Mouse (Mus musculus) frontal cortex, postnatal 25 days (tissue): Measurements from ENCODE around the gene Srgap1.

Experiments used
- DNase-seq, 2 experiments: peaks; one replicate each; pipeline ENCODE4 v3.0.0; 2022; ENCODE audit warnings: low spot score in 2 of 2

The Srgap1 gene

DNA sequence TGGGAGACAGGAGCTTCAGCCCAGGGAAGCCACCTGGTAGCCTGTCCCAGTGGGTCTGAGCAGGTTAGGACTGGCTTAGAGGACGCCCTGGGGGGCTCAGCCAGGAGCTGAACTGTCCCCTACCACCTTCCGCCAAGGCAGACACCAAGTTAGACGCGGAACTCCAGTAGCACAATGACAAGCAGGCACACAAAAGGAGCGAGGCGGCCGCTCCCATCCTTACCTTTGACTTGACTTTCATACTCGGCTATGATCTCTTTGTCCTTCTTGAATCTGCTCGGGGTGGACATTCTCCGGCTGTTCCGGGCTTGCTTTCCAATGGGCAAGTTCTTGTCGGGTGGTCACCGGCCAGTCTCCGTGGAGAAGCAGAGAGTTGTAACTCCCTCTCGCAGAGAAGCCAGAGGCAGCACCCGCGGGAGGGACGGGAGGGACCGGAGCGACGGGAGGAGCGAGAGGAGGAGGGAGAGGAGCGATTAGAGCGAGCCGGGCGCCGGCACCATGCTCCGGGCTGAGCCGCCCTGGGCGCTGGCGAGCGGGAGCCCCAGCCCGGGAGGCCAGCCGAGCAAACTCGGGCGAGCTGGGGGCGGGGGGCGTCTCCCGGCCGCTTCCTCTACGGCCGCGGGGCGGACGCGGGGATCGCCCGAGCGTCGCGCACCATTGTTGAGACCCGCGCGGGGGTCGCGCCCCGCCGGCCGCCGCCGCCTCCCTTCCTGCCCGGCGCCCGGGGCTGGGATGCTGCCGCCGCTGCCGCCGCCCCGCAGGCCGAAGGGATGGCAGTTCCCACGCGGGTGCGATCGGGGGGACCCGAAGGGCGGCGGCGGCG, at the start of gene Srgap1:
TSS of gene Srgap1 (minus strand) at position 412 of the 823 bp plus-strand sequence.
- DNase-seq: peak; percentile 15 to 26

DNA sequence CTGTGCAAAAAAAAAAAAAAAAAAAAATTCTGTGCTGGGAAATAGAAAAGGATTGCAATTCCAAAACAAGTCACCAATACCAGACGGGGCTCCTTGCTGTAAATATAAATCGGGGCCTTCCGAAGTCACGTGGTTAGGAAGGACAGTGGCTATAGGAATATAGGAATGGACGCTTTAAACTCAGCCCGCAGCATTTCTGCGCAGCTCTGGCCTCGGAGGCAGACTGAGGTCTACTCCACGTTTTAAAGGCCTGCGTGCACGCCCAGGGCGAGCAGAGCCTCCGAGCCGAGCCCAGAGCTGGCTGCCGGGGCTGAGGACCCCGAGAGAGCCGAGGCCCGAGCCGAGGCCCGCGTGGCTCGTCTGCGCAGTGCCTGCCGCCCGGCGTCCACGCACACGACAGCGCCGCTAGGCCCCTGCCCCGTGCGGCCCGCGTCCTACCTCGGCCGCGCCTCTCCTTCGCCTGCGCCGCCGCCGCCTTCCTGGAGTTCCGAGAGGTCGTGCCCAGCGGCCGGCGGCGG, 49.4 kb upstream of the Srgap1 start:
- DNase-seq: peak in 1 of 2 experiments; percentile 32

DNA sequence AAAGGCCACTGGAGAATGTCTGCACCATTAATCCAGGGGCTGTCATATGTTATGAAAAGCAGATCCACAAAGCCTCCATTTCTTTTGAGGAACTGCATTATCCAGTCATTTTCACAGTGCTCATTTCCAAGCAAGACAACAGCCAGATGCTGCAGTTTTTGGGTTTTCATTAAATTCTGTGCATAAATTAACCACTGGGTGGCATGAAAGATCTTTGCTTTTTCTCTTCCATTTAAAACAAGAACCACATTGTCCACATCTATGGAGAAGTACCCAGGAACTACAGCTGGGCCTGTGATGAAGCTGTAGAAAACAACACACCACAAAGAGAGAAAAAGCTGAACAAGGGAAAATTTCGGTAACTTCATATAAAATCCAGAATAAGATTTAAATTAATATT, 43.4 kb upstream of the Srgap1 start:
- no peak for DNase-seq

DNA sequence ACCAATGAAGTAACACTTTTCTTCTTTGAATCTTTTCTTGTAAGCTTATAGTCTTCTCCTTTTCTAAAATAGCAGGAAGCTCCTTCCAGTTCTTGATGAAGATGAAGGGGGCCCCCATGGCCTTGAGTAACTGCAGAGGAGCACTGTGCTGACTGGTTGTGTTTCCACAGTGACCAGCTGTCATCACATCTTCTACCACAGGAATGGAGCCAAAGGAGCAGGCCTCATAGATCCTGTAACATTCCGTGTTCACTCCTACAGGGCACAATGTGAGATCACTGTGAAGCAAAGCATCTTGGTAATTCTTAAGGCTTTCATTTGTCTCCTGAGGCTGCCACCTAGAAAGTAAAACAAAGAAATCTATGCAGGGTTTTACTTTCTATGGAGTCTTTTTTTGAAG, 34.2 kb upstream of the Srgap1 start:
- no peak for DNase-seq

DNA sequence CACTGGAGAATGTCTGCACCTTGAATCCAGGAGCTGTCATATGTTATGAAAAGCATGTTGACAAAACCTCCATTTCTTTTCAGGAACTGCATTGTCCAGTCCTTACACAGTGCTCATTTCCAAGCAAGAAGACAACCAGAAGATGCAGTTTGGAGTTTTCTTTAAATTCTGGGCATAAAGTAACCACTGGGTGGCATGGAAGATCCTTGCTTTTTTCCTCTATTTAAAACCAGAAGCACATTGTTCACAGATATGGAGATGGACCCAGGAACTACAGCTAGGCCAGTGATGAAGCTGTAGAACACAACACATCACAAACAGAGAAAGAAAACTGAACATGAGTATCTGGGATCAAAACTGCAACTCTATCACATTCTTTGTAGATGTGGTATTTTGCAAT, 22.0 kb upstream of the Srgap1 start:
- no peak for DNase-seq

DNA sequence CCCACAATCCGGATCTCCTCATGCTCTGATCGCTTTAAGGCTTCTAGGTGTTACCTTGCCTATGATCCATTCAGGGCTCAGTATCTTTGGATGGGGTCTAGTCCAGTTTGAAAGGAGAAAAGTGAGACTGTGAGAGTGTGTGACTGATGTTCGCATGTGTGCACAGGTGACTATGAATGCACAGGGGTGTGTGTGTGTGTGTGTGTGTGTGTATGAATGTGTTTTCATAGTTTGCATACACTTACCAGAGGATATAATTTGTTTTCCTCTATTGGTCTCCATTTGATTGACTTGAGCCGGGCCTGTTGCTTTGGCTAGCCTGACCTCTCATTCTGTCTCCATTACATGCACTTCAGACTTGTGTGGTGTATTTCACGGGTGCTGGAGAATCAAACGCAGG, 8.7 kb upstream of the Srgap1 start:
- no peak for DNase-seq

DNA sequence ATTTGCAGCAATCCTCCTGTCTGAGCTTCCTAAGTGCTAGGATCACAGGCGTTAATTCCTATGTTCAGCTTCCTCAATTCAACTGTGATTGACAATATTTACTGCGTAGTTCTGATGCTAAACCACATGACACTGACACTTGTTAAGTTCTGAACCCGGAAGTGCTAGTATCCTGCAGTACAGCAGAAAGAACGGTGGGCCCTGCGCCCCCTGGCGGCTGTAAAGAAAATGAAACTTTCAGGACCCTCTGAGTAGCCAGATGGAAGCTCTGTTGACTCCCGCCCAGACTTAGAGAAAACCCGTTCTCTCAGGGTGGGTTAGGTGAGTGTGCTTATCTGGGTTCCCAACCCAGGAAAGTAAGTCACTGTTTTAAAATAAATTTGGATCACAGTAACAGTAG, 7.4 kb upstream of the Srgap1 start:
- DNase-seq: no peak

DNA sequence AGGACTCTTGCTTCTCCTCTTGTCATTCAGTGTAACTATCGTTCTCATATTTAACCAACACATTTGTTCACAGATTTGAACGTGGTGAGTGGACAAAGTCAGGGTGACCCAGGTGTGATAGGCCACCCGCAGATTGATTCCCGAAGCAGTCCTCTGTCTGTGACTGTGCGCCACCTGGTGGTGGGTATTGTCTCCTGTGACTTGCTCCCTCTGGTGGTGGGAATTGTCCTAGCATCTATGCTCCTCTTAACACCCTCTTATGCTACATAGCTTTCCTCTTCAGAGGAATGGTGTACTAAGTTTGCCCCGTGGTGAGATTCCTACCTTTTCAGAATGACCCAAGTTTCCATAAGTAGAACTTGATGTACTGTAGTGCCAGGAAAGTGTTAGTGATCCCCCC, 4.7 kb upstream of the Srgap1 start:
- peak; percentile 89 to 94 for DNase-seq

DNA sequence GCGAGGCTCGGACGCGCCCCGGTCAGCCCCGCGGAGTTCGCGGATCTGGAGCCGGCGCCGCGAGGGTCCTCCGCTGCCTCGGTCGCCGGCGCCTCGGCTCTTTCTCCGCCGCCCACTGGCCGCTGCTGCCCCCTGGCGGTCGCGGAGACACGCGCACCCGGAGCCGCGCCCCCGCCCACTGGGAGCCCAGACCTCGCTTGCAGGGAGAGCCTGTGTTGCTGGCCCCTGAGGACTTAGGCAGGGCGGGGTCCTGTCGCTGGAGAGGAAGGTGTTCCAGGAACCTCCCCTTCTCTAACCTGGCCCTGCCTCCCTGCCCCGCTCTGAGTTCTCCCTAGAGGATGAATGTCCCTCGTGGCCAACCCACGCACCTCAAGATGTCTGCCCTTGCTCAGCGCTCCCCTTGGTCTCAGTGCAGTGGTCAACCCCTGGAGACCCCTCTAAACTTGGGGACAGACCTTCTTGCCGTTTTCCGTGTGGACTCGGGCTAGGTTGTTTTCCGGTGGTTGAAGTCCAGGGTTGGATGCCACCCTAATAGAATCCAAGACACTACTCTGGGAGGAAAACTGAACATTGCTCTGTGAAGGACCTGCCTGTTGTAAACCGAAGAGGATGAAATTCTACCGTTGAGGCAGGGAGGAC, 731 bp upstream of the Srgap1 start:
- peak; percentile 72 to 76 for DNase-seq

DNA sequence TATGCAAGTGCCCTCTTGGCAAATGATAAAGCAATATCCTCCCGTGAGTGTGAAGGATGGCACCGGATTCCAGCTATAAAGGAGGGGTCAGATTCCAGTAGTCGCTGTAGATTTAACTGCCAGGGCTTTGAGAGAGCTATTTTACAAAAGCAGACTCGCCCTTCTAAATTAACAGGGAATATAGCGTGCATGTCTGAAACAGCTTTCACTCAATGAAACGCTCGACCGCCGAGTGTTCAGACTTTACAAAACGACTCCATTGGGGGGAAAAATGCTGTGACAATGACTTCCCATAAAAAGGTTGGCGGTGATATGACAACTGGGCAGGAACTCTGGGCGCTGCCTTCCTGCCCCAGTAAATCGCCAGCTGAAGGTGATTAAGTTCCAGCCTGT, 608 bp downstream of the Srgap1 start:
- DNase-seq: no peak

DNA sequence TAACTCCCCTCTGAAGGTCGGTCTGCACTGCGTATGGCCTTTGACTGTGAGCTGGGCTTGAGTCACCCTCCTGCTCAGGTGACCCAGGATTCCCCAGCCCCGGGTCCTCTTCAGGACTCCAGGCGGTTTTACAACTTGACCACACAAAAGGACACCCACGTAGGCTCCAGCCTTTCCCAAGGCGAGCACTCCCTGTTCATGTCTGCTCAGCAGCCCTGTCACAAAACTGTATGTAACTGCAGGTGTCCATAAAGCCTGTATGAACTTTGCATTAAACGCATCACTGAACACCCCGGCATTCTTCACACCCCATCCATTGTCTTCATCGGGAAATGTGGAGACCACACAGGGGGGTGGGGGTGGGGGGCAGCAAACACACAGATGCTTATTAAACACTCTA, 1.2 kb downstream of the Srgap1 start:
- no peak for DNase-seq

DNA sequence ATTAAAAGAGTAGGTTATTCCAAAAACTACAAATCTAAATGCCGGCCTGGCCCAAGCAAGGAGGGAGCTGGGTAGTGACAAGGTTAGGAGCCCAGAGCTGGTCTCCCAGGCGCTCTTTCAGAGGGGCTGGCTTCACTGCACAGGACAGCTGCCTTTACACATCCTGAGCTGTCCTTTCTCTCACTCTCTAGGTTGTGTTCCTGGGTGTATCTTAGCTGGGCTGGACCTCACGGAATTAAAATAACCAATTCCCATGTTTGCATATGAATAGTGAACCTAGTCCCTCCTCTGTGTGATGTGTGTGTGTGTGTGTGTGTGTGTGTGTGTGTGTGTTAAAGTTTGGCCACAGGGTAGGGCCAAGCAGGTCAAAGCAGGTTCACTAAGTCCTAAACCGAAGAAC, 2.2 kb downstream of the Srgap1 start:
- DNase-seq: no peak

DNA sequence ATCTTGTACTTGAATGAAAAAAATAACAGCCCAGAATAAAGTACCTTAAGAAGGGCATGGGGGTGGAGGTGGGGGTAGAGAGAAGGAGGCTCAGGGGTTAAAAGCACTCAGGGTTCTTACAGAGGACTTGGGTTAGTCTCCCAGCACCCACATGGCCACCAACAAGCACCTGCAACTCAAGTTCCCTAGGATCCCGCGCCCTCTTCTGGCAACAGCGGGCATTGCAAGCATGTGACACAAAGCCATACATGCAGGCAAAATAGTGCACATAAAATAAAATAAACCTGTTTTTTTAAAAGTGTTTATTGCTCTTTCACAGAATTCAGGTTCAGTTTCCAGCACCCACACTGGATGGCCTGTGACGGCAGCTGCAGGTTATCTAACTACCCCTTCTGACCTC, 6.7 kb downstream of the Srgap1 start:
- no peak for DNase-seq

DNA sequence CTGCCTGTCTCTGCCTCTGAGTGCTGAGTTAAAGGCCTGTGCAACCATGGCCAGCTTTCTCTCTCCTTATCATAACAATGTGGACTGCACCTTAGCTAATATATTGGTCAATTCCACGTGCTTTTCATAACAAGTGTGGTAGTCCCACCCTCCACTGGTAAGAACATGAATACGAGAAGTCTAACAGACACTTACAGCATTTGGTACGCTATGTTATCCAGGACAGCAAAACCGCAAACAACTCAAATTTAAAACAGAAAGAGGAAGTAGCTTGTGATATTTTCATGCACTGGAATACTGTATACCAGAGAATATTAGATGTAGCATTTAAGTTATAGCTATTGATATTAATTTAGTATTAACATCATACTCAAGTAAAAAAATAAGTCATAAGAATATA, 7.5 kb downstream of the Srgap1 start:
- no peak for DNase-seq

DNA sequence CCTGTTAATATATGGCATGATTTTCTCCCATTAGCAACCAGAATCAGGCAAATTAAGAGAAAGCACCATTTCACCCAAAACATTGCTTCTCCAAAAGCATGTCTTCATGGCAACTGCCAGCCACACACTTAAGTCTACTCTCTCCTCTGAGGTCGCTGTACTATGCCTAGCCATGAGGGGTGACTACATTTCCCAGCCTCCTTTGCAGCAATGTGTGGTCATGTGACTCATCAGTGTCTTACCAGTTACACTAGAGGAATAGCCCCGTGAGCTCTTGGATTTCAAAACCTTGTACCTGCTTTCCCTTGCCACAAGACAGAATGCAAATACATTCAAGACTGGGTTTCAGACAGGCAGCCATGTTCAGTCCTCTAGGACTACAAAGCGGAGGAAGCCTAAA, 8.6 kb downstream of the Srgap1 start:
- DNase-seq: no peak

DNA sequence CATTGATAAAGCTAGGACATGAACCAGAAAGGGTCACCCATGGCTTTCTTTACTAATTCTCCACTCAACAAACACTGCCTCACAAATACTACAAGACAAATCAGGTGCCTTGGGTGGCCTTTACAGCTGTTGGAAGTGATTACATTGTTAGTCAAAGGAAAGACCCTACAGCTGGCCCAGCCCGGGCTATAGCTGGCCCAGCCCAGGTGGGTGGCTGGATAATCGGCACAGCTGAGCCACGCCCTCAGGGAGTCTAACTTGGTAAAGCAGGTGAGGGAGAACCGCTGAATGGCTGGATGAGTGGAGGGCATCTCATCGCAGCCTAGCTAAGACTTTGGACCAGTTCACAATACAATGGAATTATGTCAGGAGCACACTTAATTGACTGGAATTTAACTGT, 13.8 kb downstream of the Srgap1 start:
- no peak for DNase-seq

DNA sequence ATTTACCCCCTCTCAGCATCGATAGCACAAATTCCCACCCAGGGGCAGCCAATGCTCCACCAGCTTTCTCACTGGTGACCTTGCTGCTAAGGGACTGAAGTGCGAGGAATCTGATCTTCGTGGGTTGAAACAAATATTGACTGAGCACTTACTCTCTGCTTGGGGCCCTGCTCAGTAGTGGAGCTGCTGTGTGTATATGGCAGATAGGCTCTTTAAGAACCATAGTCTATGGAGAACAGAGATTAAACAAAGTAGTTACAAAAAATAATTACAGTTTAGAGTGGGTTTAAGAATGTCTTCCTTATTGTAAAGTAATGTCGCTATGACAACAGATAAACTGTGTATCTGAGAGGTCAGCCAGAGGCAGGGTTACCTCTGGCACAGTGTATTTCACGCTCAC, 16.7 kb downstream of the Srgap1 start:
- no peak for DNase-seq

DNA sequence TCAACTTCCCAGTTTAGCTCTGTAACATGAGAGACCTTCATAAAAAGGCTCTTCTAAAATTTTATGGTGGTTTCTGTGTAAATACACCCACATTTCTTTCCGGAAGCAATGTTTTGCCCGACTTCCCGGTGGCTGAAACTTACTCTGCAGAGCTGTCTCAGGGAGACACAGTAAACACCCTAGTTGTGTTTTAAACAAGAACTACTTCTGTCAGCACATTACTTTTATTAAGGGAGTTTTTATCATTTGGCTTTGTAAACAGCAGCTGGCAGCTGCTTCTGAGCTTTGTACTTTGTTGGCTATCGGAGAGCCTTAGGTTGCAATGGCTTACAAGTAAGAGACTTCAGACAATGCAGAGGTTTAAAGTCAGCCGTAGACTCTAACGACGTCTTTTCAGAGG, 17.4 kb downstream of the Srgap1 start:
- no peak for DNase-seq

DNA sequence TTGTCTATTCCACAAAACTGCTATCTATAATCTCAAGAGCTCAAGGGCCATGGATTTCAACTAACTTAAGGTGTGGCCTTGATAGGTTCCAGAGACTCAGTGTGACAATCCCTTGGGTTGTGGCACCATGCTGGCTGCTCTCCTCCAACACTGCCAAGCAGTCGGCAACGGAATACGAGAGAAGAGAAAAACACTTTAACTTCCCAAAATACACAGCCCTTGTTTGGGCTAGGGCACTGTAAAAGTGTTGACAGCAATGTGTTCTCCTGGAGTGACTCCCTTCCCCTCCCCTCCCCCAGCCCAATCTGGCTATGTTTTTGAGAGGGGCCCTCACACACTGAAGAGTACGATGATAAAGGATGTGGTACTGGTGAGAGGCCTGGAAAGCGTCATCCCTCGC, 21.9 kb downstream of the Srgap1 start:
- DNase-seq: no peak

DNA sequence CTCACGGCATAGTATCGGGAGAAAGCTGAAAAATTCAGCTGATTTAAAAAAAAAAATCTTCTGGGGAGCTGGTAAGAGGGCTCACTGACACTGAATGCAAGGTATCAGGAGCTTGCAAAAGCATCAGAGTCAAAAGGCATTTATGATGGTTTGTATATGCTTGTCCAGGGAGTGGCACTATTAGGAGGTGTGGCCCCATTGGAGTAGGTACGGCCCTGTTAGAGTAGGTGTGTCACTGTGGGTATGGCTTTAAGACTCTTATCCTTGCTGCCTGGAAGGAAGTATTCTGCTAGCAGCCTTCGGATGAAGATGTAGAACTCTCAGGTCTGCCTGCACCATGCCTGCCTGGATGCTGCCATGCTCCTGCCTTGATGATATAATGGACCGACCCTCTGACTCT, 26.2 kb downstream of the Srgap1 start:
- no peak for DNase-seq

DNA sequence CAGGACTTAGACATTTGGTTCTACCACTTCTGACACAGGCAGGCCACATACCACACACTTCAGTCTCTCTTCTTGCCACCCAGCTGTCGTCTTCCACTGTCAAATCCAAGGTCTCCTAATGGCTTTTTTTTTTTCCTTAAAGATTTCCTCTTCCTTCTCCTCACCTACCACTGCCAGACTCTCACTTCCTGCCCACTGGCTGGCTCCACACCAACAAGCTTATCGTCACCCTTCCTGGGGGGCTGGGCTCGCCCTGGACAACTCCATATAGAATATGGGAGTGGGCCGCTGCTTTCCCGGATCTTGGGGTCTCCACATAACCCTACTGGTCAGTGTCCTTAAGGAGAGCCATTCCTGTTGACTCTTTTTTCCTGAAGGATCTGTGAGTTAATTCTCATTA, 26.9 kb downstream of the Srgap1 start:
- DNase-seq: no peak

DNA sequence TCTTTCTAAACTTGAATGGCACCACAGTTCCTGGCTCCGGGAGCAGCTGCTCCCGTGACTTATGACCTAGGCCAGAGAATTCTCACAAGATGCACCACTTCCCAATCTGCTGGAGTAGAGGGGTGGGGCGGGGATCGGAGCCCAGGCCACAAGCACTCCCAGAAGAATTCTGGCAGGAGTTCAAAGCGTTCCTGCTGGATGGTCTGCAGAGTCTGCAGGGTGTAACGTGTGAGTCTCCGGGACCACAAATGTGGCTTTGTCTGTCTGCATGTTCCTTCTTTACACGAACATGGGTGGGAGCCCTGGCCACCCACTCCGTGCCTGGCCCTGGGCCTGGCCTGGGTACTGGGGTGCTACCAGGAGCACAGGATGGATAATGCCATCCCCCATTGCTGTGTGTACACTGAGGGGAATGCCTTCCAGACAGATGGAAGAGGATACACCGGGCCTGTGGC, 28.5 kb downstream of the Srgap1 start:
- DNase-seq: no peak

DNA sequence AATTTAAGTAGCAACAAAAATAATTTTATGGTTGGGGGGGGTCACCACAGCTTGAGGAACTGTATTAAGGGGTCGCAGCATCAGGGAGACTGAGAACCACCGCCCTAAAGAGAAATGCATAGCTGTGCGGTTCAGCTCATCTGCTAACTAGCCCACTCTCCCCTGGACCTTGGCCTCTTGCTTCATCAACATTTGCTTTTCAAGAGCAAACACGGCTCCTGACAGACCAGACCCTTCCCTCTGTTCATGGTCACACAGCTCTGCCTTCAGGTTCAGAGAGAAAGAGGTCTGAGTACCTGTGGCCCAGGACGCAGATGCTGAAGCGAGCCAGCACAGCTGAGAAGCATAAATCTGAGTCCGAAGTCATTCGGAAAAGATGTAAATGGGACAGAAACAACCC, 29.4 kb downstream of the Srgap1 start:
- no peak for DNase-seq
